Mouse (Mus musculus) left cerebral cortex, adult 9 months (tissue): ENCODE measurements around the gene Hbb-y.
"Not testable (repeated sequence)": the region's sequence is repeated elsewhere in the genome, so short reads cannot be mapped to it uniquely, and the experiment has no call there.

ENCODE experiments used
- DNase-seq, 2 experiments: peaks; one replicate each; pipeline ENCODE4 v3.0.0; 2022; ENCODE audit warnings: low spot score in 2 of 2

The Hbb-y gene

GRCm38 (mm10) chr7:103813152-103813551 lies 39.9 kb downstream of the Hbb-y start:
- DNase-seq, result not testable (repeated sequence)

GRCm38 (mm10) chr7:103812174-103812573 lies 40.8 kb downstream of the Hbb-y start:
- no peak for DNase-seq

DNA sequence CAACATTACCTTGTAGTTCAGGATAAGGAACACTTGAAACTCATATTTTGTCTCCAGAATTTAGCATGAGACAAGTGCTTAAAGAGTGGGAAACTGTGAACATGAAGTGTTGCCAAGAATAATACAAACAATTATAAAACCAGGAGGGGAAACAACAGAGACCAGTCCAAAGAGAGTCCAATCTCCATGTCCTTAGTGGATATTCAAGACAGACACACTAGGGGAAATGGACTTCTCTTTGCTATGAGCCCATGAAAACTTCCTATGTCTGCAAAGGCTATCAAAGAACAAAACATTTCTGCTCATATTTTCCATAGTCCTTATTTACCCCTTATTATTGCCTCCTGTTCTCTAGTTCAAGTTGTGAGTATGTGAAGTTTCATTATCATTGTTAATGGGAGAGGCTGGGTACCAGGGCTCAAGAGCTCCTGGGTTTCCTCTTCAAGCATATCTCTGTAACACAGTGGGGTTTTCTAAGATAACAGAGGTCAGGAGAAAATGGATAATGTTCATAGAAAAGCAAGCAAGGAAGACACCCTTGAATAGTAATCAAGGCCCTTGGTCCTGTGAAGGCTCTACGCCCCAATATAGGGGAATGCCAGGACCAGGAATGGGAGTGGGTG lies 41.7 kb downstream of the Hbb-y start:
- DNase-seq, result no peak

DNA sequence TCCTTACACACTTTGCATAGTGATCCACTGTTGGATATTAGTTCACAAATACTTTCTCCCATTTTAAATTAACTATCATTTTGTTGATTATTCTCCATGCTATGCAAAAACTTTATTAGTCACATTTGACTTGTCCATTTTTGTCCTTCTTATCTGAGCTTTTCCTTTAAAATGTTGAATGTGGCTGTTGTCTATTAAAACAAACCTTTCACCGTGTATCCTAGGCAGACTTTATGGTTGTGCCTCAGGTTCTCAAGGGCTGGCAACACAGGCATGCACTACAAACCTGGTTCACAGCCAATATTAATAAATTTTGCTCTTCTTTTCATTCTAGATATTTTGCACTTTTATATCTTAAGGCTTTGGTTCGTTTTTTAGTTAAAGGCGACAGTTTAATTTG lies 42.3 kb downstream of the Hbb-y start:
- no peak for DNase-seq

- DNase-seq, result no peak
Measured at GRCm38 (mm10) chr7:103810296-103810695, 42.7 kb downstream of the Hbb-y start.

DNA sequence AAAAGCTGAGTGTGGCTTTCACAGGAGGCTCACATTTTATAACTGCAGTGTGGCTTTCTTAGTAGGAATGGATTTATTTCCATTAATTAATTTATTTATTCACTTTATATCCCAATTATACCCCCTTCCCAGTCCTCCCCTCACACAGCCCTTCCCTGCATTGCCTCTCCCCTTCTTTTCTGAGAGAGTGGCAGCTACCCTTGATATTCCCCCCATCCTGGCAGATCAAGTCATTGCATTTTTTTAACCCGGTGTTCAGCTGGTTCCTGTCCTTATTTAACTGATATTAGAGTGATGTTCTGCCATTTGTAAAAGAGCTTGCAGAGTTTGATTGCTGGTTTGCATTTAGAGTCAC lies 43.2 kb downstream of the Hbb-y start:
- DNase-seq, result no peak

DNA sequence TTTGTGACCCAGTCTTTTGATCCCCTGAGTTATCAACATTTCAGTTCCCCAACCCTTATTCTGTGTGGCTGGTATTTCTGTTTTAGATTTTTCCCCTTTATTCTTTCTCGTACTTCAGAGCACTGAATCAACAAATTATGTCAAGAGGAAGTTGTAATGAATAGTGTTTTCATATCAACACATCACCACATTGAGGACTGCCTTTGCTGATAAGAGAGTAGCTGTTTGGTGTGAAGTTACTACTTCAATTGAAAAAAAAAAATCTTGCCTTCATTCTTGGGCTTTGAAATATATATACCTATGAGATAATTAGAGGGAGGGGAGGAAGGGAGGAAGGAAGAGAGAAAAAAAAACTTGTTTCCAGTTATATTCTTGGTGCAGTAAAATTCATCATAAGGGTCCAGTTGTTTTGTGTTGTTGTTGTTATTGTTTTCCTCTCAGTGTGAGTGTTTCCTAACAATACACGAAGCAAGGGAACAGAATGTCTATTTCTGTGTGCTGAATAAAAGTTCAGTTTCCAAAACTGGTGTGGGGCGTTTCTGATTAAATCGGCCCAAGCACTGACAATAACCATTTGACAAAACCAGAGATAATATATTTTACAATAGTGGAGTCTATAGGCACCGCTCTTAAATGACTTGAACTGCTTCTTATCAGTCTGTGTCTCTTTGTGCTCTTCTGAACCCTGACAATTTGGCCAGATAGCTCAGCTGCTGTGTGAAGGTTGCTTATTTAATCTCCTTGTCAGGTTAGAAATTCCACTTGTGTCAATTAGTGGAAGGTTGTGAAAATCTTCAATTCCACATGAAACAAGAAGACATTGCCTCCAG lies 43.8 kb downstream of the Hbb-y start:
- DNase-seq, result no peak

GRCm38 (mm10) chr7:103808120-103808519 lies 44.9 kb downstream of the Hbb-y start:
- DNase-seq, result not testable (repeated sequence)

GRCm38 (mm10) chr7:103806856-103807255 lies 46.2 kb downstream of the Hbb-y start:
- peak in 1 of 2 experiments; percentile 8 for DNase-seq
